Mouse (Mus musculus) liver, embryonic 15.5 days (tissue): ENCODE data around the gene Nploc4. TPM values are rescaled to one million over a fixed set of nuclear protein-coding genes. Genes with fewer than 3 reads are reported as not detected.
A peak's percentile ranks its signal among the peaks of the same experiment; 100 is the strongest.
"Not testable (repeated sequence)": the region's sequence is repeated elsewhere in the genome, so short reads cannot be mapped to it uniquely, and the experiment has no call there.

Source experiments
- ATAC-seq: fragments of 200-750 bp; cut with Nextera tagmentation; 2 replicates; pipeline ENCODE4 v1.8.0; 2017; ENCODE audit warnings: moderate number of reproducible peaks, mild to moderate bottlenecking, moderate library complexity; ENCODE audit not compliant: insufficient read depth
- H3K27ac ChIP-seq: fragments of 300-500 bp; sonication (generic); replicated peaks from 2 replicates; pipeline ENCODE4 v1.5.1; 2015; ENCODE audit warnings: mild to moderate bottlenecking, inconsistent platforms
- H3K27me3 ChIP-seq: fragments of 300-500 bp; sonication (generic); 2 replicates; pipeline ENCODE4 v1.6.1; 2015; ENCODE audit warnings: mild to moderate bottlenecking, inconsistent platforms
- H3K36me3 ChIP-seq: fragments of 300-500 bp; sonication (generic); replicated peaks from 2 replicates; pipeline ENCODE4 v1.6.1; 2015; ENCODE audit warnings: moderate library complexity, mild to moderate bottlenecking, inconsistent platforms
- H3K4me1 ChIP-seq: fragments of 300-500 bp; sonication (generic); replicated peaks from 2 replicates; pipeline ENCODE4 v1.6.1; 2015; ENCODE audit warnings: inconsistent platforms
- H3K4me2 ChIP-seq: fragments of 300-500 bp; sonication (generic); 2 replicates; pipeline ENCODE4 v1.6.1; 2015; ENCODE audit warnings: moderate library complexity, mild to moderate bottlenecking, inconsistent platforms
- H3K4me3 ChIP-seq: fragments of 300-500 bp; sonication (generic); replicated peaks from 2 replicates; pipeline ENCODE4 v1.5.1; 2015; ENCODE audit warnings: mild to moderate bottlenecking, inconsistent platforms
- H3K9ac ChIP-seq: fragments of 300-500 bp; sonication (generic); 2 replicates; pipeline ENCODE4 v1.6.1; 2015; ENCODE audit warnings: moderate library complexity, mild to moderate bottlenecking, inconsistent platforms
- H3K9me3 ChIP-seq: fragments of 300-500 bp; sonication (generic); replicated peaks from 2 replicates; pipeline ENCODE4 v1.6.1; 2016; ENCODE audit warnings: inconsistent platforms
- WGBS: fragments of 180-500 bp; shearing (Covaris S2); methylation state at CpG from one replicate; pipeline ENCODE4 v1.1.7; 2015; ENCODE audit warnings: mixed read lengths; ENCODE audit not compliant: insufficient replicate concordance; 5-methylcytosine and 5-hydroxymethylcytosine counted together
- polyA plus RNA-seq: library from polyadenylated mRNA; unstranded; fragments of >200 nt; fragmentation: Nextera tagmentation; extraction: Ambion mirVana; gene quantifications from 2 replicates; pipeline ENCODE4 v1.2.1, GENCODE M21; 2015

The Nploc4 gene
- polyA plus RNA-seq, 1 experiment from 2014 or later, result 20.6 TPM

DNA sequence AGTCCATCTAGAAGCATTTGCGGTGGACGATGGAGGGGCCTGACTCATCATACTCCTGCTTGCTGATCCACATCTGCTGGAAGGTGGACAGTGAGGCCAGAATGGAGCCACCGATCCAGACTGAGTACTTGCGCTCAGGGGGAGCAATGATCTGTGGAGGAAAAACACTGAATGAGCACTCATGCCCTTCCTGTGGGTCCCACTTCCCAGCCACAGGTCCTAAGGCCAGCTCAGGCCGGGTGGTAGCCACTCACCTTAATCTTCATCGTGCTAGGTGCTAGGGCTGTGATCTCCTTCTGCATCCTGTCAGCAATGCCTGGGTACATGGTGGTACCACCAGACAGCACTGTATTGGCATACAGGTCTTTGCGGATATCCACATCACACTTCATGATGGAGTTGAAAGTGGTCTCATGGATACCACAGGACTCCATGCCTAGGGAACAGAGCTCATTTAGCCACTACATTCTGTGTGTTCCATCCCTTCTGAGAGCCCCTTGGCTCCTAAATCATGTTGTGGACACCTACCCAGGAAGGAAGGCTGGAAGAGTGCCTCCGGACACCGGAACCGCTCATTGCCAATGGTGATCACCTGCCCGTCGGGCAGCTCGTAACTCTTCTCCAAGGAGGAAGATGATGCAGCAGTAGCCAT is 91.0 kb downstream of the Nploc4 start:
- not testable (repeated sequence) for H3K9ac ChIP-seq, H3K9me3 ChIP-seq, ATAC-seq, H3K27ac ChIP-seq
- H3K4me3 ChIP-seq, result peak overlapping the region; percentile 43
- 61% methylated on average over 11 of the region's 13 CpGs for WGBS
- H3K27me3 ChIP-seq, result peaks cover 30% of the 10 kb centered on the region
- H3K4me1 ChIP-seq, result peaks cover 50% of the 10 kb centered on the region
- H3K36me3 ChIP-seq, result peaks cover 17% of the 10 kb centered on the region
- H3K4me2 ChIP-seq, result peak overlapping the region; percentile 54

DNA sequence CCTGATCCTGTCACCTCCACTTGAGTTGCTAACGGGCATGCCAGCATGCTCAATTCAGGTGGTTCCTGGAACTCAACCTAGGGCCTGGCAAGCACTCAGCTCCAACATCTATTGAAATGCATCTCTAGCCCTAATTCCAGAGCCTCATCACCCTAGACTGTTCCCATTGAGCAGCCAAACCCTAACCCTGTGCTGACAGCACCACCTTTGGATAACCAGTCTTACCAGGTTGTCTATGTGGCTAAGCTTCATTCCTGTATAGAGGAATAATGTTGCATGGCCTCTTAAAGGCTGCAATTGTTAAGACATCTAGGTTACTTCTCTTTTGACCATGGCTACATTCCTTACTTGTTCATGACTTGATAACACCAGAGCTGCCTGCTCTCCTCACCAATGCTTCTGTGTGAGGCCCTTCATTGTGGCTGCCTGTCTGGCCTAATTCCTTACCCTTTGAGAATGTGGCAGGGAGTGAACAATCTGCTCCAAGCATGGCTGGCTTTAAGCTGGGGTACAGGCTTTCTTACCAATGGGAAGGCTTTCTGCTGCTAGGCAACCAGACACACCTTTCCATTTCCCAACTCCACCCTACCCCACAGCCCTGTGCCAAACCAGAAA is 92.3 kb downstream of the Nploc4 start:
- 48% methylated on average over 1 of the region's 1 CpGs for WGBS
- ATAC-seq, result no peak
- 0 out of 2 replicates have a peak overlapping the region, but pooled peaks have one; percentile 13 for H3K4me2 ChIP-seq

DNA sequence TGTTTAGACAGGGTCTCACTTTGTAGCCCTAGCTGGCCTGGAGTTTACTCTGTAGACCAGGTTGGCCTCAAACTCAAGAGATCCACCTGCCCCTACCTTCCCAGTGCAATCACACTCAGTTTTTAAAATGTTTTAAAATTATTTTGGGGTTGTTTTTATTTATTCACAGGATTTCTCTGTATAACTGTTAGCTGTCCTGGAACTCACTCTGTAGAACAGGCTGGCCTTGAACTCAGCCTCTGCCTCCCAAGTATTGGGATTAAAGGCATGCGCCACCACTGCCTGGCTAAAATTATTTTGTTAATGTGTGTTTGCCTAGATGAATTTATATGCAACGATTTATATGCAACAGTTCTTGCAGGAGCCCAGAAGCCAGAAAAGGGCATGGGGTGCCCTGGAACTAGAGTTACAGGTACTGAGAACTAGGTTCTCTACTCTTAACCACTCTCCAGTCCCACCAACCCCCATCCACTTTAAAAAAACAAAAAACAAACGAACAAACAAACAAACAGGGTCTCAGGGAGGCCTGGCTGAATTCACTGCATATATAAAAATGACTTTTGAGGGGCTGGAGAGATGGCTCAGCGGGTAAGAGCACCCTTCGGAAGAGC is 93.1 kb downstream of the Nploc4 start:
- WGBS, result 60% methylated on average over 5 of the region's 5 CpGs

More for the DNA sequence above, 92.3 kb downstream of the Nploc4 start:
- Histone ChIP-seq H3K4me3 (no peak overlapping the region), H3K9ac (no peak overlapping the region), H3K27me3 (peaks cover 17% of the 10 kb centered on the region), H3K4me1 (peaks cover 39% of the 10 kb centered on the region), H3K9me3 (no peaks in the 10 kb centered on the region), H3K27ac (peak overlapping the region; percentile 19; the same call in 1 of the 2 replicates), H3K36me3 (peaks cover 17% of the 10 kb centered on the region)

DNA sequence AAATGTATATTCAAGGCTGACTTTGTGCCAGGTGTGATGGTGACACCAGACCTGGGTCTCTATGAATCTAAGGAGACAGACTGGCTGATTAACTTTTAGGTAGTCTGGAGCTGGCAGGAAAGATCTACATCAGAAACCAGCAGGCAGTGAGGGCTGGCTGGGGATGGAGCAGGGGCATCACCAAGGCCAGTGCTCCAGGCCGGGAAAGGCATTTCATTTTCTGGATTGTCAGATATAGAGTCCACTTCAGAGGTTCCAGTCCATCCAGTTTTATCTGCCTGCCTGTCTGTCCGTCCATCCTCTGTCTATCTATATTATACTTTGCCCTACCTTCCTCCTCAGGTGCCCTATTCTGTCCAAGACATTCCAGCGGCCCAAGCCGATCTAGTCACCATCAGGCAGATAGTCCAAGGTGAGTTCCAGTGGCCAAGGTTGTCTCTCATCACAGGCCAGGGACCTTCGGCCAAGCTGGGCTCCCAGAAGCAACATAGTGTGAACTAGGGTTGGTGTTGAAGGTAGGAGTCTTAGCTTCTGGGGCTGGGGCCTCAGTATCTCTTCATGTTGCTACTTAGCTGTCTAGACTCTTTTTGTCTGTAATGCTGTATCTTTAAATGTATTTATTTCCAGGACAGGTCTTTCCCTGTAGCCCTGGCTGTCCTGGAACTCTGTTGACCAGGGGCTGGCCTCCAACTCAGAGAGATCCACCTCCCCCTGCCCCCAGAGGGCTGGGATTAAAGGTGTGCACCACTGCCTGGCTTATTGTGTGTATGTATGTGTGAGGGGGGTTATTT is 93.8 kb downstream of the Nploc4 start:
- peak overlapping the region; percentile 41; the same call in 1 of the 2 replicates for H3K27ac ChIP-seq
- peaks cover 2% of the 10 kb centered on the region for H3K27me3 ChIP-seq
- H3K4me2 ChIP-seq, result no peak overlapping the region
- H3K9me3 ChIP-seq, result no peaks in the 10 kb centered on the region
- H3K9ac ChIP-seq, result no peak overlapping the region
- peaks cover 30% of the 10 kb centered on the region for H3K4me1 ChIP-seq
- 64% methylated on average over 5 of the region's 5 CpGs for WGBS
- H3K4me3 ChIP-seq, result no peak overlapping the region
- no peak for ATAC-seq
- peaks cover 17% of the 10 kb centered on the region for H3K36me3 ChIP-seq

More for the DNA sequence above, 93.1 kb downstream of the Nploc4 start:
- Histone ChIP-seq H3K27ac (peak overlapping the region; percentile 41; the same call in 1 of the 2 replicates), H3K4me3 (no peak overlapping the region), H3K36me3 (peaks cover 17% of the 10 kb centered on the region), H3K4me1 (peaks cover 37% of the 10 kb centered on the region), H3K9ac (no peak overlapping the region), H3K4me2 (no peak overlapping the region), H3K27me3 (peaks cover 9% of the 10 kb centered on the region), H3K9me3 (no peaks in the 10 kb centered on the region)
- no peak for ATAC-seq

DNA sequence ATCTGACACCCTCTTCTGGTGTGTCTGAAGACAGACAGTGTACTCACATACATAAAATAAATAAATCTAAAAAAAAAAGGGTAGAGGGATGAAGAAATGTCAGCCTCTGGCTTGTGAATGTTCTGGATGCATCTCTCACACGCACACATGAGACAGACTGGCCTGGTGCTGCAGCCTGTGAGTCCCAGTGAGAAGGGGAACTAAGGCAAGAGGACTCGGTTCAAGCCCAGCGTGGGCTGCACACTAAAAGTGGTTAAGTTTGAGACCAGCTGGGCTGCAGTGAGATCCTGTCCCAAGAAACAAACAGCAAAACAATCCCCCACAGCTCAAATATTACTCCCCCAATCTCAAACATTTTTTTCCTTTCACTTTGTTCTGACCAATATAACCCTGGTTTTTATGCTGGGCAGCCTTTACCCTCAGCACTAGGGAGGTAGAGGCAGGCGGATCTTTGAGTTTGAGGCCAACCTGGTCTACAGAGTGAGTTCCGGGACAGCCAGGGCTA is 94.8 kb downstream of the Nploc4 start:
- peaks cover 23% of the 10 kb centered on the region for H3K4me1 ChIP-seq
- H3K9me3 ChIP-seq, result no peaks in the 10 kb centered on the region
- H3K4me2 ChIP-seq, result no peak overlapping the region
- 75% methylated on average over 5 of the region's 5 CpGs for WGBS
- H3K36me3 ChIP-seq, result peaks cover 17% of the 10 kb centered on the region
- no peak for ATAC-seq
- no peak overlapping the region for H3K4me3 ChIP-seq
- H3K27me3 ChIP-seq, result no peaks in the 10 kb centered on the region
- no peak overlapping the region for H3K9ac ChIP-seq
- no peak overlapping the region for H3K27ac ChIP-seq

DNA sequence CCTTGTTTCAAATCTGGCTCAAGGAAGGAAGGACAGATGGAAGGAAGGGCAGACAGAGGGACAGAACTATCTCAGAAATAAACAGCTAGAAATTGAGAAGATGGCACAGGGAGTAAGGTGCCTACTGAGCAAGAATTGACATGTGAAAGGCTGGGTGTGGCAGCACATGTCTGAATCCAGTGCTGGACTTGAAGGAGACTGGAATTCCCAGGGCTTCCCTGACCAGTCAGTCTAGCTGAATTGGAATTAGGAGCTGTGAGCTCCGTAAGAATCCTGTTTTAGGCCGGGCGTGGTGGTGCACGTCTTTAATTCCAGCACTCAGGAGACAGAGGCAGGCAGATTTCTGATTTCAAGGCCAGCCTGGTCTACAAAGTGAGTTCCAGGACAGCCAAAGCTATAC is 95.8 kb downstream of the Nploc4 start:
- no peaks in the 10 kb centered on the region for H3K27me3 ChIP-seq
- H3K36me3 ChIP-seq, result peaks cover 12% of the 10 kb centered on the region
- no peak overlapping the region for H3K27ac ChIP-seq
- no peak overlapping the region for H3K4me2 ChIP-seq
- 85% methylated on average over 4 of the region's 4 CpGs for WGBS
- H3K4me3 ChIP-seq, result no peak overlapping the region
- no peaks in the 10 kb centered on the region for H3K9me3 ChIP-seq
- no peak overlapping the region for H3K9ac ChIP-seq
- H3K4me1 ChIP-seq, result peaks cover 18% of the 10 kb centered on the region
- no peak for ATAC-seq

DNA sequence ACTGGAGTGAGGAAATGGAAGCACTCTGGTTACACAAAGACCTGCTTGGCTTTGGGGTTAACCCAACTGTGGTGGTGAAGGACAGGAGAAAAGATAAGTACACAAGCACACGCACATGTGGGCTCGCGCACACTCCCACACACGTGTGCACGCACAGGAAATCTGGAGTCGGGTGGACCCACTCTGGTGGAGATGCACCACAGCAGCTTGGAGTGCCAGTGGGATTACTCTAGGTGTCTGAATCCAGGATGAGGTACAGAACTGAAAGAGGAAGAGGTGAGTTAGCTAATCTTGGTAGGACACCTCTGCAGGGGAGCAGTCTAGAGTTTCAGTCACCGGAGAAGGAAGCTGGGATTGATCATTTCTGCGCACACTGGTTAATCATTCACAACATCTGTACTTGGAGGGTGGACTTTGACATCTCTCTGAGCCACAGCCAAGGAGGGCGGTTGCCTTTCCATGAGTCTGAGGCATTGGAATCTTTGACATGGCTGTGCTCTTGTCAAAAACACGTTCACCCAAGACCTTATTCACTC is 97.5 kb downstream of the Nploc4 start:
- H3K36me3 ChIP-seq, result peaks cover 3% of the 10 kb centered on the region
- peaks cover 9% of the 10 kb centered on the region for H3K4me1 ChIP-seq
- no peak overlapping the region for H3K4me3 ChIP-seq
- peak overlapping the region; percentile 44 for H3K4me2 ChIP-seq
- WGBS, result 34% methylated on average over 10 of the region's 10 CpGs
- H3K27me3 ChIP-seq, result no peaks in the 10 kb centered on the region
- peak; percentile 50 for ATAC-seq
- no peak overlapping the region for H3K9ac ChIP-seq
- H3K27ac ChIP-seq, result peak overlapping the region; percentile 74
- no peaks in the 10 kb centered on the region for H3K9me3 ChIP-seq

DNA sequence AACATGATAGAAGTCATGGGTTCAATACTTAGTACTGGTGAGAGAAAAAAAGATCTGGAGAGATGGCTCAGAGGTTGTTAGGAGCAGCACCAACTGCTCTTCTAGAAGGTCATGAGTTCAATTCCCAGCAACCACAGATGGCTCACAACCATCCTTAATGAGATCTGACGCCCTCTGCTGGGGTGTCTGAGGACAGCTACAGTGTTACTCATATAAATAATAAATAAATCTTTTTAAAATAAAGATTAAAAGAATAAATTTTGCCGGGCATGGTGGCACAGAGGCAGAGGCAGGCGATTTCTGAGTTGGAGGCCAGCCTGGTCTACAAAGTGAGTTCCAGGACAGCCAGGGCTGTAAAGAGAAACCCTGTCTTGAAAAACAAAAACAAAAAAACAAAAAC is 98.7 kb downstream of the Nploc4 start:
- Histone ChIP-seq H3K4me2 (no peak overlapping the region), H3K9ac (no peak overlapping the region), H3K27ac (no peak overlapping the region), H3K4me1 (peaks cover 8% of the 10 kb centered on the region), H3K36me3 (no peaks in the 10 kb centered on the region), H3K27me3 (no peaks in the 10 kb centered on the region), H3K9me3 (no peaks in the 10 kb centered on the region), H3K4me3 (no peak overlapping the region)
- WGBS, result 52% methylated on average over 3 of the region's 3 CpGs
- no peak for ATAC-seq

DNA sequence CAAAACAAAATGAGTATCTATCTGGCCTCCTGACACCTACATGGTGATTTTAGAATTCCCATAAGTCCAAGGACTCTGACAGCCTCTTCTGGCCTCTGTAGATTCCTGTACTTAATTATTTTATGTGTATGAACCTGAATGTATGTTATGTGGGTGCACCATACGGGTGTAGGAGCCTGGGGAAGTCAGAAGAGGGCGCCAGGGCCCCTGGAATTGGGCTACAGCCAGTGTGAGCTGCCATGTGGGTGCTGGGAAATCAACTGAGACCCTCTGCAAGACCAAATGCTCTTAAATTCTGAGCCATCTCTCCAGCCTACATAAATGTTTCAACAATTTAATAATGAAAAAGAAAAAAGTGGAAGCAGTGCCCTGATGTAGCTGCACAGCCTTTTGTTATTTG is 100.1 kb downstream of the Nploc4 start:
- Histone ChIP-seq H3K4me3 (no peak overlapping the region), H3K27me3 (no peaks in the 10 kb centered on the region), H3K27ac (no peak overlapping the region), H3K4me2 (no peak overlapping the region), H3K9me3 (no peaks in the 10 kb centered on the region), H3K36me3 (no peaks in the 10 kb centered on the region), H3K9ac (no peak overlapping the region), H3K4me1 (peaks cover 8% of the 10 kb centered on the region)
- WGBS, result 31% methylated on average over 2 of the region's 2 CpGs
- ATAC-seq, result no peak

DNA sequence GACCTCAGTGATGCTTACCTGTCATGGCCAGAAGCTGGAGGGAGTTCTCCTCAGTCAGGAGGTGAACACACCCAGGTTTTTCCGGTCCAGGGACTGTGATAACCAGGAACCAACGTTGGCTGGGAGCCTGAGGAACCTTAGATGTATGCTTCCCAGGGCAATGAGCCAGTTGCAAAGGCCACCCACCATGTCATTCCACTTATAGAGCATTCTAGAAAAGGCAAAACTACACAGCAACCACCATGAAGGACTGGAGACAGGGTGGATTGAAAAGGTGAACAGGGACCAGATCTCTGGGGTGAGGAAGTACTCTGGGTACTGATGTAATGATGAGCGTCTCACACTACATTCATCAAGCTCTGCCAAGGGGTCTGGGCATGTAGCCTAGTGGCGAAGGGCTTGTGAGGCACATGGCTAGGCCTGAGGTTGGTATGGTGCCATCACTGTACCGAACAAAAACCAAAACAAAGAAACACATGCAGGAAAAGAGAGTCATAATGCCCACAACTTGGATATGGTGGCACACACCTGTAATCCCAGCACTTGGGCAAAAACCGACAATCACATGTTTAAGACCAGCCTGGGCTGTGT is 102.0 kb downstream of the Nploc4 start:
- no peaks in the 10 kb centered on the region for H3K36me3 ChIP-seq
- H3K4me2 ChIP-seq, result no peak overlapping the region
- 60% methylated on average over 6 of the region's 6 CpGs for WGBS
- no peaks in the 10 kb centered on the region for H3K27me3 ChIP-seq
- peaks cover 8% of the 10 kb centered on the region for H3K4me1 ChIP-seq
- H3K9me3 ChIP-seq, result no peaks in the 10 kb centered on the region
- H3K9ac ChIP-seq, result no peak overlapping the region
- H3K4me3 ChIP-seq, result no peak overlapping the region
- H3K27ac ChIP-seq, result no peak overlapping the region
- no peak for ATAC-seq
